Mouse (Mus musculus) heart, embryonic 12.5 days (tissue): Measurements from ENCODE around the gene Sv2a. TPM values are rescaled to one million over a fixed set of nuclear protein-coding genes. Genes with fewer than 3 reads are reported as not detected.
"Not testable (repeated sequence)": the region's sequence is repeated elsewhere in the genome, so short reads cannot be mapped to it uniquely, and the experiment has no call there.

ENCODE experiments used
- ATAC-seq: fragments of 200-750 bp; cut with Nextera tagmentation; 2 replicates; pipeline ENCODE4 v1.8.0; 2017; ENCODE audit warnings: moderate TSS enrichment, moderate library complexity; ENCODE audit not compliant: insufficient number of reproducible peaks, low FRiP score
- H3K27ac ChIP-seq: fragments of 300-500 bp; sonication (generic); 2 replicates; pipeline ENCODE4 v1.5.1; 2016; ENCODE audit warnings: mild to moderate bottlenecking, moderate library complexity; ENCODE audit not compliant: poor library complexity, severe bottlenecking
- H3K27me3 ChIP-seq: fragments of 300-500 bp; sonication (generic); replicated peaks from 2 replicates; pipeline ENCODE4 v1.6.1; 2016; ENCODE audit warnings: mild to moderate bottlenecking, moderate library complexity
- H3K36me3 ChIP-seq: fragments of 300-500 bp; sonication (generic); 2 replicates; pipeline ENCODE4 v1.6.1; 2016; ENCODE audit warnings: mild to moderate bottlenecking, moderate library complexity
- H3K4me1 ChIP-seq: fragments of 300-500 bp; sonication (generic); replicated peaks from 2 replicates; pipeline ENCODE4 v1.6.1; 2016; ENCODE audit warnings: mild to moderate bottlenecking
- H3K4me2 ChIP-seq: fragments of 300-500 bp; sonication (generic); 2 replicates; pipeline ENCODE4 v1.6.1; 2016; ENCODE audit warnings: mild to moderate bottlenecking, moderate library complexity
- H3K4me3 ChIP-seq: fragments of 300-500 bp; sonication (generic); 2 replicates; pipeline ENCODE4 v1.5.1; 2016; ENCODE audit warnings: mild to moderate bottlenecking
- H3K9ac ChIP-seq: fragments of 300-500 bp; sonication (generic); 2 replicates; pipeline ENCODE4 v1.6.1; 2016; ENCODE audit warnings: mild to moderate bottlenecking, moderate library complexity
- H3K9me3 ChIP-seq: fragments of 300-500 bp; sonication (generic); replicated peaks from 2 replicates; pipeline ENCODE4 v1.6.1; 2016; ENCODE audit warnings: mild to moderate bottlenecking, moderate library complexity
- WGBS: fragments of 180-500 bp; shearing (Covaris S2); methylation state at CpG from one replicate; pipeline ENCODE4 v1.1.7; 2016; 5-methylcytosine and 5-hydroxymethylcytosine counted together
- polyA plus RNA-seq: library from polyadenylated mRNA; unstranded; fragments of >200 nt; fragmentation: Nextera tagmentation; extraction: Ambion mirVana; gene quantifications from 2 replicates; pipeline ENCODE4 v1.2.1, GENCODE M21; 2016

The Sv2a gene
- polyA plus RNA-seq, 1 experiment from 2014 or later, result 21.7 TPM

- H3K27ac ChIP-seq, result peak within 1 kb of the TSS; percentile 79
- peak within 1 kb of the TSS; percentile 72 for H3K9ac ChIP-seq
- peaks cover 7% of the 10 kb centered on the region; the same call in 1 of the 2 replicates for H3K27me3 ChIP-seq
- peaks cover 4% of the 10 kb centered on the region for H3K36me3 ChIP-seq
- H3K9me3 ChIP-seq, result no peaks in the 10 kb centered on the region
- peaks cover 18% of the 10 kb centered on the region for H3K4me1 ChIP-seq
- H3K4me3 ChIP-seq, result peak within 1 kb of the TSS; percentile 43
- no peak for ATAC-seq
- WGBS, result 11% methylated on average over 15 of the region's 16 CpGs
- peak within 1 kb of the TSS; percentile 91 for H3K4me2 ChIP-seq
Observed at GRCm38 (mm10) chr3:96161869-96162840, 18.8 kb upstream of the Sv2a start, which contains the start of gene Mtmr11. Mtmr11 (plus strand) TSS chr3:96162004.

GRCm38 (mm10) chr3:96163040-96163439, 17.9 kb upstream of the Sv2a start:
- peaks cover 18% of the 10 kb centered on the region for H3K4me1 ChIP-seq
- WGBS, result 80% methylated on average over 6 of the region's 6 CpGs
- H3K27me3 ChIP-seq, result peaks cover 7% of the 10 kb centered on the region; the same call in 1 of the 2 replicates
- H3K4me3 ChIP-seq, result 0 out of 2 replicates have a peak overlapping the region, but pooled peaks have one; percentile 43
- H3K9ac ChIP-seq, result no peak overlapping the region
- ATAC-seq, result no peak
- no peak overlapping the region for H3K27ac ChIP-seq
- H3K4me2 ChIP-seq, result no peak overlapping the region
- H3K9me3 ChIP-seq, result no peaks in the 10 kb centered on the region
- H3K36me3 ChIP-seq, result no peaks in the 10 kb centered on the region

- Histone ChIP-seq H3K36me3 (peaks cover 10% of the 10 kb centered on the region), H3K9ac (no peak overlapping the region), H3K9me3 (no peaks in the 10 kb centered on the region), H3K4me1 (peaks cover 28% of the 10 kb centered on the region), H3K4me3 (no peak overlapping the region), H3K27ac (peak overlapping the region; percentile 5; the same call in 1 of the 2 replicates), H3K27me3 (no peaks in the 10 kb centered on the region), H3K4me2 (no peak overlapping the region)
- WGBS, result 65% methylated on average over 12 of the region's 12 CpGs
- ATAC-seq, result no peak
Observed at GRCm38 (mm10) chr3:96168466-96169158, 12.3 kb upstream of the Sv2a start.

- Histone ChIP-seq H3K27me3 (no peaks in the 10 kb centered on the region), H3K9me3 (no peaks in the 10 kb centered on the region), H3K4me3 (no peak overlapping the region), H3K4me1 (peaks cover 43% of the 10 kb centered on the region), H3K27ac (0 out of 2 replicates have a peak overlapping the region, but pooled peaks have one; percentile 6), H3K9ac (no peak overlapping the region), H3K36me3 (peaks cover 26% of the 10 kb centered on the region), H3K4me2 (no peak overlapping the region)
- WGBS, result 88% methylated on average over 4 of the region's 4 CpGs
- ATAC-seq, result no peak
Observed at GRCm38 (mm10) chr3:96170276-96170675, 10.7 kb upstream of the Sv2a start.

- peaks cover 43% of the 10 kb centered on the region for H3K4me1 ChIP-seq
- peaks cover 32% of the 10 kb centered on the region for H3K36me3 ChIP-seq
- H3K9ac ChIP-seq, result no peak overlapping the region
- H3K27ac ChIP-seq, result peak overlapping the region; percentile 96
- no peak for ATAC-seq
- 53% methylated on average over 10 of the region's 10 CpGs for WGBS
- peak overlapping the region; percentile 98 for H3K4me2 ChIP-seq
- H3K4me3 ChIP-seq, result peak overlapping the region; percentile 98
- H3K27me3 ChIP-seq, result no peaks in the 10 kb centered on the region
- no peaks in the 10 kb centered on the region for H3K9me3 ChIP-seq
Observed at GRCm38 (mm10) chr3:96170976-96171545, 9.9 kb upstream of the Sv2a start.

GRCm38 (mm10) chr3:96171583-96172196, 9.3 kb upstream of the Sv2a start:
- H3K27ac ChIP-seq, result peak overlapping the region; percentile 96
- peak overlapping the region; percentile 94 for H3K9ac ChIP-seq
- no peak for ATAC-seq
- peaks cover 43% of the 10 kb centered on the region for H3K4me1 ChIP-seq
- peak overlapping the region; percentile 98 for H3K4me2 ChIP-seq
- H3K27me3 ChIP-seq, result no peaks in the 10 kb centered on the region
- H3K4me3 ChIP-seq, result peak overlapping the region; percentile 98
- 18% methylated on average over 18 of the region's 18 CpGs for WGBS
- H3K36me3 ChIP-seq, result peaks cover 39% of the 10 kb centered on the region
- H3K9me3 ChIP-seq, result no peaks in the 10 kb centered on the region

GRCm38 (mm10) chr3:96172197-96173178, 8.5 kb upstream of the Sv2a start, which contains the start of gene Sf3b4:
Sf3b4 (plus strand) TSS chr3:96172332.
- Histone ChIP-seq H3K4me1 (peaks cover 43% of the 10 kb centered on the region), H3K27ac (peak within 1 kb of the TSS; percentile 96), H3K9ac (peak within 1 kb of the TSS; percentile 94), H3K27me3 (no peaks in the 10 kb centered on the region), H3K36me3 (peaks cover 43% of the 10 kb centered on the region), H3K9me3 (no peaks in the 10 kb centered on the region), H3K4me2 (peak within 1 kb of the TSS; percentile 98), H3K4me3 (peak within 1 kb of the TSS; percentile 98)
- peak; percentile 92 for ATAC-seq
- under 1% methylated on average over 58 of the region's 58 CpGs for WGBS

GRCm38 (mm10) chr3:96173185-96173584, 7.8 kb upstream of the Sv2a start:
- peaks cover 49% of the 10 kb centered on the region for H3K36me3 ChIP-seq

GRCm38 (mm10) chr3:96174042-96174441, 6.9 kb upstream of the Sv2a start:
- peaks cover 56% of the 10 kb centered on the region for H3K36me3 ChIP-seq
- not testable (repeated sequence) for H3K9me3 ChIP-seq, H3K27me3 ChIP-seq, ATAC-seq, H3K27ac ChIP-seq, H3K9ac ChIP-seq, H3K4me3 ChIP-seq, H3K4me2 ChIP-seq
- 89% methylated on average over 4 of the region's 4 CpGs for WGBS
- peaks cover 37% of the 10 kb centered on the region for H3K4me1 ChIP-seq

More at GRCm38 (mm10) chr3:96173185-96173584, 7.8 kb upstream of the Sv2a start:
- H3K9ac ChIP-seq, result peak overlapping the region; percentile 94
- H3K9me3 ChIP-seq, result no peaks in the 10 kb centered on the region
- H3K27ac ChIP-seq, result no peak overlapping the region
- H3K27me3 ChIP-seq, result no peaks in the 10 kb centered on the region
- no peak for ATAC-seq
- 37% methylated on average over 7 of the region's 7 CpGs for WGBS
- H3K4me1 ChIP-seq, result peaks cover 43% of the 10 kb centered on the region
- peak overlapping the region; percentile 98 for H3K4me3 ChIP-seq
- peak overlapping the region; percentile 98 for H3K4me2 ChIP-seq
